Comparison of ENCODE assay signal across 25 mouse cellular contexts in genomic region chr11:101642931-101643330, GRCm38 (mm10). TPM values are rescaled to one million over a fixed set of nuclear protein-coding genes. Genes with fewer than 3 reads are reported as not detected.
DNase-seq lines count a peak whose midpoint lies in the region; ATAC-seq and TF ChIP-seq lines count a peak whose summit lies in the region.
"Had no signal": no experiment of that assay in that cellular context is flagged by ENCODE, and none has a peak within 500 bp of the region (broad histone marks: within the 10 kb centered on the region; RNA-seq: fewer than 3 reads in every experiment).

No protein-coding gene starts in this region.

- no peaks in the 10 kb centered on the region for H3K79me2 ChIP-seq in liver, adult 2 months (ENCODE audit: control insufficient read depth, insufficient read depth, low read length)
- no peaks in the 10 kb centered on the region for H3K79me2 ChIP-seq in CH12.LX (replicated peaks; ENCODE audit: control insufficient read depth, extremely low read depth, insufficient read depth, poor library complexity, severe bottlenecking)

- TF ChIP-seq CTCF in liver, adult 2 months (IDR thresholded peaks at IDR 0.05; ENCODE audit: low read depth, low read length) = no peak
- TF ChIP-seq CTCF in CH12.LX (conservative IDR thresholded peaks at IDR 0.05 in 1 of 2, IDR thresholded peaks at IDR 0.05 in 1 of 2; ENCODE audit: low read depth in 2 of 2, low read length in 2 of 2) = no peak

- H3K4me3 ChIP-seq in forebrain, embryonic 15.5 days = no peak overlapping the region
- no peak overlapping the region for H3K4me3 ChIP-seq in forebrain, embryonic 14.5 days (ENCODE audit: low read depth, low read length)
- H3K4me3 ChIP-seq in liver, adult 2 months (ENCODE audit: insufficient read depth, low read depth, low read length) = no peak overlapping the region
- no peak overlapping the region for H3K4me3 ChIP-seq in CH12.LX (replicated peaks in 1 of 3; ENCODE audit: low read depth in 2 of 3, low read length in 2 of 3, poor library complexity in 1 of 3)
- no peak overlapping the region for H3K4me3 ChIP-seq in liver, embryonic 16.5 days (ENCODE audit: low read depth, low read length)

- DNase-seq in forebrain, embryonic 14.5 days (ENCODE audit: low spot score) = no peak
- peak; percentile 47 for DNase-seq in liver, adult 2 months (ENCODE audit: extremely low read depth, low read depth, low spot score)
- DNase-seq in liver = no peak
- DNase-seq in CH12.LX (ENCODE audit: extremely low read depth) = no peak
- DNase-seq in frontal cortex, postnatal 36 days (ENCODE audit: low spot score in 2 of 2) = no peak
- DNase-seq in layer of hippocampus, postnatal 10 days (ENCODE audit: low spot score in 2 of 2) = no peak
- DNase-seq: adrenal gland, adult 2 months; cerebellum, adult 11 months; cerebellum, postnatal 25 days; gastrocnemius, postnatal 25 days; kidney, adult 18-20 months; kidney, postnatal 25 days; layer of hippocampus, adult 9-11 months had no signal

- TF ChIP-seq RAD21 in CH12.LX (IDR thresholded peaks at IDR 0.05; ENCODE audit: low read depth, low read length) = no peak

- TF ChIP-seq EP300 in CH12.LX (IDR thresholded peaks at IDR 0.05; ENCODE audit: low read length) = no peak

- peaks cover 18% of the 10 kb centered on the region for H3K4me1 ChIP-seq in forebrain, embryonic 15.5 days
- H3K4me1 ChIP-seq in forebrain, embryonic 14.5 days (ENCODE audit: control insufficient read depth, insufficient read depth, low read length) = no peaks in the 10 kb centered on the region
- H3K4me1 ChIP-seq in liver, adult 2 months (ENCODE audit: control insufficient read depth, insufficient read depth, low read length) = peaks cover 4% of the 10 kb centered on the region; the same call in 1 of the 2 replicates
- H3K4me1 ChIP-seq in CH12.LX (ENCODE audit: control insufficient read depth in 1 of 2, insufficient read depth in 2 of 2) = peaks cover 4 to 18% of the 10 kb centered on the region in 2 experiments; a peak in 3 of 4 replicates
- H3K4me1 ChIP-seq in liver, embryonic 16.5 days (ENCODE audit: control insufficient read depth, low read depth, low read length) = peaks cover 11% of the 10 kb centered on the region

- no peaks in the 10 kb centered on the region for H3K36me3 ChIP-seq in forebrain, embryonic 15.5 days
- no peaks in the 10 kb centered on the region for H3K36me3 ChIP-seq in forebrain, embryonic 14.5 days (ENCODE audit: control insufficient read depth, insufficient read depth, low read length)
- no peaks in the 10 kb centered on the region for H3K36me3 ChIP-seq in liver, adult 2 months (ENCODE audit: control insufficient read depth, insufficient read depth, low read length)
- no peaks in the 10 kb centered on the region for H3K36me3 ChIP-seq in CH12.LX (replicated peaks in 1 of 2; ENCODE audit: control insufficient read depth in 1 of 2, insufficient read depth in 1 of 2, low read length in 1 of 2)
- H3K36me3 ChIP-seq in liver, embryonic 16.5 days (ENCODE audit: control insufficient read depth, insufficient read depth) = no peaks in the 10 kb centered on the region

- 0 out of 2 replicates have a peak overlapping the region, but pooled peaks have one; percentile 4 for H3K27ac ChIP-seq in forebrain, embryonic 15.5 days (replicated peaks)
- no peak overlapping the region for H3K27ac ChIP-seq in forebrain, embryonic 14.5 days (ENCODE audit: low read depth, low read length)
- no peak overlapping the region for H3K27ac ChIP-seq in liver, adult 2 months (replicated peaks; ENCODE audit: insufficient read depth, low read depth, low read length)
- H3K27ac ChIP-seq in CH12.LX (ENCODE audit: insufficient read depth, low read depth) = no peak overlapping the region
- 0 out of 2 replicates have a peak overlapping the region, but pooled peaks have one; percentile 8 for H3K27ac ChIP-seq in liver, embryonic 16.5 days (ENCODE audit: low read length)

- no peak for TF ChIP-seq POLR2A in liver, adult 2 months (IDR thresholded peaks at IDR 0.05; ENCODE audit: extremely low read depth, insufficient read depth, low read length)
- TF ChIP-seq POLR2A in CH12.LX (IDR thresholded peaks at IDR 0.05; ENCODE audit: low read depth, low read length) = no peak

- no peaks in the 10 kb centered on the region for H3K27me3 ChIP-seq in forebrain, embryonic 15.5 days
- no peaks in the 10 kb centered on the region for H3K27me3 ChIP-seq in forebrain, embryonic 14.5 days (replicated peaks; ENCODE audit: control insufficient read depth, insufficient read depth, low read length)
- no peaks in the 10 kb centered on the region for H3K27me3 ChIP-seq in liver, adult 2 months (ENCODE audit: control insufficient read depth, insufficient read depth, low read length)
- peaks cover 7% of the 10 kb centered on the region for H3K27me3 ChIP-seq in CH12.LX (replicated peaks)
- 0 out of 2 replicates have a peak, but pooled peaks cover 3% of the 10 kb centered on the region for H3K27me3 ChIP-seq in liver, embryonic 16.5 days (ENCODE audit: control insufficient read depth, insufficient read depth, low read depth, low read length)

- H3K9ac ChIP-seq in forebrain, embryonic 15.5 days (replicated peaks) = no peak overlapping the region
- no peak overlapping the region for H3K9ac ChIP-seq in forebrain, embryonic 14.5 days (ENCODE audit: low read length)
- no peak overlapping the region for H3K9ac ChIP-seq in liver, adult 2 months (ENCODE audit: low read depth, low read length)
- H3K9ac ChIP-seq in CH12.LX (ENCODE audit: insufficient read depth, low read depth) = peak overlapping the region; percentile 64; the same call in 1 of the 2 replicates
- H3K9ac ChIP-seq in liver, embryonic 16.5 days (ENCODE audit: low read depth, low read length) = no peak overlapping the region

- WGBS in forebrain, embryonic 15.5 days = 40% methylated on average over 5 of the region's 5 CpGs
- 37% methylated on average over 5 of the region's 5 CpGs for WGBS in forebrain, embryonic 14.5 days
- 28% methylated on average over 5 of the region's 5 CpGs for WGBS in liver, adult 2 months
- 40% methylated on average over 5 of the region's 5 CpGs for WGBS in liver, embryonic 16.5 days (ENCODE audit: insufficient replicate concordance)

- in situ Hi-C loops in CH12.LX (cut with MboI; ENCODE audit: low pct_ligation_motif_present, low pct_unique_long_range_greater_than_20kb, low sequenced_read_pairs) = no loop called here

- dilution Hi-C loops in CH12.LX (cut with MboI; ENCODE audit: extremely low pct_ligation_motif_present, extremely low pct_unique_long_range_greater_than_20kb, low sequenced_read_pairs) = no loop called here

- ATAC-seq in forebrain, embryonic 15.5 days (replicated peaks) = no peak
- no peak for ATAC-seq in forebrain, embryonic 14.5 days
- no peak for ATAC-seq in liver, embryonic 16.5 days (ENCODE audit: low read depth)
- ATAC-seq: midbrain, embryonic 16.5 days had no signal

- H3K9me3 ChIP-seq in forebrain, embryonic 15.5 days = no peaks in the 10 kb centered on the region
- H3K9me3 ChIP-seq in forebrain, embryonic 14.5 days (replicated peaks; ENCODE audit: control insufficient read depth, low read length) = no peaks in the 10 kb centered on the region
- H3K9me3 ChIP-seq in CH12.LX (replicated peaks; ENCODE audit: low read length) = peaks cover 5% of the 10 kb centered on the region
- peaks cover 3% of the 10 kb centered on the region; the same call in 1 of the 2 replicates for H3K9me3 ChIP-seq in liver, embryonic 16.5 days (replicated peaks; ENCODE audit: control insufficient read depth, low read length)

- H3K4me2 ChIP-seq in forebrain, embryonic 15.5 days (replicated peaks) = no peak overlapping the region
- H3K4me2 ChIP-seq in forebrain, embryonic 14.5 days (ENCODE audit: low read length) = no peak overlapping the region
- peak overlapping the region; percentile 85 for H3K4me2 ChIP-seq in CH12.LX (ENCODE audit: insufficient read depth, low read depth, poor library complexity, severe bottlenecking)
- no peak overlapping the region for H3K4me2 ChIP-seq in liver, embryonic 16.5 days (ENCODE audit: low read depth, low read length)

TF ChIP-seq in CH12.LX, 34 proteins besides CTCF, POLR2A, EP300 and RAD21:
- TF ChIP-seq MYC (IDR thresholded peaks at IDR 0.05; ENCODE audit: low read depth, low read length) = no peak
- TF ChIP-seq ZKSCAN1 (IDR thresholded peaks at IDR 0.05; ENCODE audit: borderline replicate concordance, low read depth, low read length) = no peak
TF ChIP-seq in CH12.LX: peak in this region for 0.

RNA-seq across cellular contexts. Expression of gene Rdm1, which starts 15.9 kb away (rescaled TPM):
- polyA plus RNA-seq in forebrain, embryonic 15.5 days (2015; fragmentation: Nextera tagmentation; extraction: Ambion mirVana) = 31.0 and 34.6 TPM in 2 replicates
- polyA plus RNA-seq in forebrain, embryonic 14.5 days (2014; fragmentation: Nextera tagmentation; extraction: Ambion mirVana) = 32.7 and 38.5 TPM in 2 replicates
- 10.3 and 12.9 TPM in 2 replicates for total RNA-seq in liver, adult 2 months (2014; rRNA removed)
- polyA plus RNA-seq in liver, adult 2 months (2012; rRNA removed) = 12.1 and 12.4 TPM in 2 replicates
- 22.2 and 28.5 TPM in 2 replicates for total RNA-seq in CH12.LX (2012; rRNA removed)
- total RNA-seq in CH12.LX (2014; rRNA removed) = 18.5 and 19.2 TPM in 2 replicates
- 9.6 and 12.3 TPM in 2 replicates for polyA plus RNA-seq in CH12.LX (2012; ENCODE audit: insufficient read length, low read depth)
- polyA plus RNA-seq in liver, embryonic 16.5 days (2015; fragmentation: Nextera tagmentation; extraction: Ambion mirVana) = 10.1 and 13.2 TPM in 2 replicates
- total RNA-seq in layer of hippocampus, postnatal 10 days (2021) = 1 to 10 TPM; 4.2 to 7.7 TPM

RNA-seq across cellular contexts. Expression of gene Arl4d, which starts 22.4 kb away (rescaled TPM):
- polyA plus RNA-seq in forebrain, embryonic 15.5 days (2015; fragmentation: Nextera tagmentation; extraction: Ambion mirVana) = 45.8 TPM in 2 replicates
- 40.5 and 42.7 TPM in 2 replicates for polyA plus RNA-seq in forebrain, embryonic 14.5 days (2014; fragmentation: Nextera tagmentation; extraction: Ambion mirVana)
- total RNA-seq in liver, adult 2 months (2014; rRNA removed) = 55.4 and 87.9 TPM in 2 replicates
- polyA plus RNA-seq in liver, adult 2 months (2012; rRNA removed) = 21.0 and 22.4 TPM in 2 replicates
- 0.81 and 1.1 TPM in 2 replicates for total RNA-seq in CH12.LX (2012; rRNA removed)
- 0.59 and 0.68 TPM in 2 replicates for total RNA-seq in CH12.LX (2014; rRNA removed)
- 1.1 and 1.2 TPM in 2 replicates for polyA plus RNA-seq in CH12.LX (2012; ENCODE audit: insufficient read length, low read depth)
- 0.99 and 1.3 TPM in 2 replicates for polyA plus RNA-seq in liver, embryonic 16.5 days (2015; fragmentation: Nextera tagmentation; extraction: Ambion mirVana)
- 10 to 100 TPM; 12.1 to 13.3 TPM for total RNA-seq in layer of hippocampus, postnatal 10 days (2021)

RNA-seq across cellular contexts. Expression of gene Gm11634, which starts 43.9 kb away (rescaled TPM):
- polyA plus RNA-seq in forebrain, embryonic 15.5 days (2015; fragmentation: Nextera tagmentation; extraction: Ambion mirVana) = not detected in 2 replicates
- not detected in 2 replicates for polyA plus RNA-seq in forebrain, embryonic 14.5 days (2014; fragmentation: Nextera tagmentation; extraction: Ambion mirVana)
- total RNA-seq in liver, adult 2 months (2014; rRNA removed) = not detected in 2 replicates
- not detected in 2 replicates for polyA plus RNA-seq in liver, adult 2 months (2012; rRNA removed)
- total RNA-seq in CH12.LX (2012; rRNA removed) (not detected in 2 replicates), CH12.LX (2014; rRNA removed) (not detected in 2 replicates)
- polyA plus RNA-seq in CH12.LX (2012; ENCODE audit: insufficient read length, low read depth) = not detected in 2 replicates
- 0.15 TPM in 1 of 2 replicates, not detected in the other for polyA plus RNA-seq in liver, embryonic 16.5 days (2015; fragmentation: Nextera tagmentation; extraction: Ambion mirVana)
- total RNA-seq in layer of hippocampus, postnatal 10 days (2021) = not detected
- total RNA-seq: adrenal gland, adult 2 months; ES-E14; gastrocnemius, postnatal 25 days; heart, postnatal 25 days; left cerebral cortex, postnatal 10 days; megakaryocyte-erythroid progenitor cell, adult 5-6 weeks had no signal
- polyA plus RNA-seq: adrenal gland, adult 2 months; brain, embryonic 14.5 days; C2C12; limb, embryonic 14.5 days; midbrain, embryonic 16.5 days; neural tube, embryonic 14.5 days; urinary bladder, adult 2 months had no signal

Comparison
In these comparisons a context has a peak if more than half of its experiments do, and no peak if none do; other contexts are left out.
1. H3K27ac ChIP-seq: peak in forebrain, embryonic 15.5 days (single experiment) and liver, embryonic 16.5 days (single experiment); none in forebrain, embryonic 14.5 days (single experiment), liver, adult 2 months (single experiment) and CH12.LX (single experiment).